Mouse (Mus musculus) CH12.LX (cell line): ENCODE data around the gene Olfr56. TPM values are rescaled to one million over a fixed set of nuclear protein-coding genes. Genes with fewer than 3 reads are reported as not detected.
"Not testable (repeated sequence)": the region's sequence is repeated elsewhere in the genome, so short reads cannot be mapped to it uniquely, and the experiment has no call there.

Experiments
- DNase-seq: peaks from one replicate; pipeline ENCODE4 v3.0.0-alpha.2; 2013; ENCODE audit errors: extremely low read depth
- H3K27ac ChIP-seq: 2 replicates; pipeline ENCODE4 v1.5.1; 2012; ENCODE audit warnings: low read depth, mild to moderate bottlenecking, control low read depth, moderate library complexity; ENCODE audit not compliant: insufficient read depth
- H3K27me3 ChIP-seq: replicated peaks from 2 replicates; pipeline ENCODE3; 2012; ENCODE audit warnings: inconsistent platforms
- H3K36me3 ChIP-seq, 2 experiments: replicated peaks in 1 of 2; 2 replicates each; pipeline versions ENCODE3 to v1.6.1; 2012; ENCODE audit warnings: inconsistent platforms in 1 of 2, low read length in 1 of 2, mild to moderate bottlenecking in 1 of 2, mixed read lengths in 1 of 2, moderate library complexity in 1 of 2; ENCODE audit not compliant: control insufficient read depth in 1 of 2, insufficient read depth in 1 of 2
- H3K4me1 ChIP-seq, 2 experiments: 2 replicates each; pipeline ENCODE4 v1.6.1; 2012; ENCODE audit warnings: inconsistent platforms in 1 of 2, moderate library complexity in 1 of 2; ENCODE audit not compliant: insufficient read depth in 2 of 2, control insufficient read depth in 1 of 2
- H3K4me2 ChIP-seq: 2 replicates; pipeline ENCODE4 v1.6.1; 2012; ENCODE audit warnings: low read depth, mild to moderate bottlenecking, control low read depth; ENCODE audit not compliant: poor library complexity, insufficient read depth, severe bottlenecking
- H3K4me3 ChIP-seq, 3 experiments: fragments of 150-350 bp in 1 of 3; sonication (generic) in 1 of 3; replicated peaks in 1 of 3; 2 replicates each; pipeline versions ENCODE3 to v1.5.1; 2011 to 2012; ENCODE audit warnings: low read depth in 2 of 3, low read length in 2 of 3, mild to moderate bottlenecking in 2 of 3, moderate library complexity in 2 of 3, control low read depth in 1 of 3, improper control_type of control experiment in 1 of 3, inconsistent platforms in 1 of 3, mixed read lengths in 1 of 3; ENCODE audit not compliant: poor library complexity in 1 of 3
- H3K79me2 ChIP-seq: replicated peaks from 2 replicates; pipeline ENCODE4 v1.6.1; 2012; ENCODE audit warnings: mild to moderate bottlenecking, moderate library complexity; ENCODE audit not compliant: control insufficient read depth, poor library complexity, insufficient read depth, severe bottlenecking; ENCODE audit errors: extremely low read depth
- H3K9ac ChIP-seq: 2 replicates; pipeline ENCODE4 v1.6.1; 2012; ENCODE audit warnings: low read depth, mild to moderate bottlenecking, control low read depth, moderate library complexity; ENCODE audit not compliant: insufficient read depth
- H3K9me3 ChIP-seq: replicated peaks from 2 replicates; pipeline ENCODE3; 2012; ENCODE audit warnings: low read length, inconsistent platforms, mixed read lengths
- ELF1 ChIP-seq: IDR thresholded peaks from 2 replicates; pipeline ENCODE4 v1.6.1; 2014; ENCODE audit warnings: low read depth, mild to moderate bottlenecking, inconsistent platforms, low read length, improper control_type of control experiment
- EP300 ChIP-seq: IDR thresholded peaks from 2 replicates; pipeline ENCODE4 v1.6.1; 2011; ENCODE audit warnings: low read length, improper control_type of control experiment
- ETS1 ChIP-seq: conservative IDR thresholded peaks from 2 replicates; pipeline ENCODE4 v1.6.1; 2012; ENCODE audit warnings: low read depth, mild to moderate bottlenecking, inconsistent platforms, low read length, improper control_type of control experiment, moderate library complexity
- HCFC1 ChIP-seq: IDR thresholded peaks from 2 replicates; pipeline ENCODE4 v1.6.1; 2012; ENCODE audit warnings: low read depth, mild to moderate bottlenecking, inconsistent platforms, low read length, improper control_type of control experiment
- MAZ ChIP-seq: IDR thresholded peaks from 2 replicates; pipeline ENCODE4 v1.6.1; 2012; ENCODE audit warnings: low read depth, mild to moderate bottlenecking, inconsistent platforms, low read length, improper control_type of control experiment, moderate library complexity
- MYC ChIP-seq: IDR thresholded peaks from 2 replicates; pipeline ENCODE4 v1.6.1; 2011; ENCODE audit warnings: low read depth, mild to moderate bottlenecking, improper control_type of control experiment, low read length
- NELFE ChIP-seq: IDR thresholded peaks from 2 replicates; pipeline ENCODE4 v1.6.1; 2011; ENCODE audit warnings: low read depth, low read length, improper control_type of control experiment
- NRF1 ChIP-seq: IDR thresholded peaks from 2 replicates; pipeline ENCODE4 v1.6.1; 2014; ENCODE audit warnings: low read depth, mild to moderate bottlenecking, inconsistent platforms, low read length, improper control_type of control experiment, moderate library complexity
- SMC3 ChIP-seq: IDR thresholded peaks from 2 replicates; pipeline ENCODE4 v1.6.1; 2011; ENCODE audit warnings: low read depth, low read length, improper control_type of control experiment
- TCF12 ChIP-seq: IDR thresholded peaks from 2 replicates; pipeline ENCODE4 v1.6.1; 2014; ENCODE audit warnings: low read depth, mild to moderate bottlenecking, inconsistent platforms, low read length, improper control_type of control experiment
- USF1 ChIP-seq: IDR thresholded peaks from 2 replicates; pipeline ENCODE4 v1.6.1; 2014; ENCODE audit warnings: low read depth, mild to moderate bottlenecking, inconsistent platforms, low read length, improper control_type of control experiment
- USF2 ChIP-seq: conservative IDR thresholded peaks from 2 replicates; pipeline ENCODE4 v1.6.1; 2011; ENCODE audit warnings: low read depth, low read length, improper control_type of control experiment
- ZKSCAN1 ChIP-seq: IDR thresholded peaks from 2 replicates; pipeline ENCODE4 v1.6.1; 2012; ENCODE audit warnings: low read depth, inconsistent platforms, low read length, improper control_type of control experiment, borderline replicate concordance
- ZNF384 ChIP-seq: IDR thresholded peaks from 2 replicates; pipeline ENCODE4 v1.6.1; 2012; ENCODE audit warnings: low read depth, low read length, improper control_type of control experiment, inconsistent platforms
- dilution Hi-C: fragments of 300-500 bp; cut with MboI; formaldehyde crosslinking; loops from 2 replicates; pipeline ENCODE4 v1.14.3; 2020; ENCODE audit warnings: low sequenced_read_pairs; ENCODE audit not compliant: extremely low pct_unique_long_range_greater_than_20kb, extremely low pct_ligation_motif_present
- in situ Hi-C: fragments of 300-500 bp; cut with MboI; formaldehyde crosslinking; loops from 3 replicates; pipeline ENCODE4 v1.14.3; 2019; ENCODE audit warnings: low sequenced_read_pairs, low pct_ligation_motif_present, low pct_unique_long_range_greater_than_20kb, mixed read lengths
- polyA plus RNA-seq: library from polyadenylated mRNA; unstranded; fragments of >175 nt; gene quantifications from 2 replicates; pipeline ENCODE4 v1.2.1, GENCODE M21; 2012; ENCODE audit warnings: low read depth; ENCODE audit not compliant: insufficient read length
- total RNA-seq, 2 experiments: library from RNA; depleted of rRNA; stranded (reverse); fragments of 300-350 nt in 1 of 2; fragments of >200 nt in 1 of 2; gene quantifications; 2 replicates each; pipeline ENCODE4 v1.2.3; 2012 to 2014

Gene Olfr56
- total and polyA plus RNA-seq, 3 experiments: not detected

GRCm38 (mm10) chr11:49175345-49175744 is 196.7 kb downstream of the Olfr56 start:
- in situ Hi-C loops: loop anchor here (25.0 kb wide), 1 partner anchor 237 kb away; the partner anchor contains the start of gene Olfr1389
- Histone ChIP-seq H3K79me2 (no peaks in the 10 kb centered on the region), H3K4me1 (0 out of 4 replicates have a peak, but pooled peaks cover 0 to 3% of the 10 kb centered on the region in 2 experiments), H3K9ac (no peak overlapping the region), H3K36me3 (no peaks in the 10 kb centered on the region), H3K27ac (no peak overlapping the region), H3K4me3 (no peak overlapping the region), H3K27me3 (no peaks in the 10 kb centered on the region), H3K9me3 (no peaks in the 10 kb centered on the region), H3K4me2 (peak overlapping the region; percentile 53; the same call in 1 of the 2 replicates)
- no peak for DNase-seq
- dilution Hi-C loops: no loop called here
- TF ChIP-seq ZNF384 (peak; percentile 58), EP300 (no peak)

- dilution Hi-C loops: not testable (repeated sequence)
These were observed 197.5 kb downstream of the Olfr56 start for GRCm38 (mm10) chr11:49176047-49176779.

GRCm38 (mm10) chr11:49183172-49183571 is 204.5 kb downstream of the Olfr56 start:
- in situ Hi-C loops (loop anchor here (25.0 kb wide), 1 partner anchor 229 kb away; the partner anchor contains the start of gene Olfr1389), dilution Hi-C loops (no loop called here)
- peaks cover 6 to 9% of the 10 kb centered on the region in 2 experiments; a peak in 2 of 4 replicates for H3K4me1 ChIP-seq
- no peaks in the 10 kb centered on the region for H3K9me3 ChIP-seq
- no peaks in the 10 kb centered on the region for H3K36me3 ChIP-seq
- H3K79me2 ChIP-seq: no peaks in the 10 kb centered on the region
- H3K27ac ChIP-seq: no peak overlapping the region
- H3K4me2 ChIP-seq: no peak overlapping the region
- no peak overlapping the region for H3K9ac ChIP-seq
- TF ChIP-seq USF1: no peak
- no peak for TF ChIP-seq SMC3
- TF ChIP-seq TCF12: no peak
- TF ChIP-seq ELF1: no peak
- TF ChIP-seq HCFC1: no peak
- TF ChIP-seq MAZ: no peak
- TF ChIP-seq USF2: no peak
- TF ChIP-seq NRF1: no peak
- TF ChIP-seq ZKSCAN1: no peak
- no peak for TF ChIP-seq NELFE
- no peak for TF ChIP-seq MYC
- no peak for TF ChIP-seq ETS1
- H3K27me3 ChIP-seq: no peaks in the 10 kb centered on the region
- H3K4me3 ChIP-seq: no peak overlapping the region
- no peak for DNase-seq

More at GRCm38 (mm10) chr11:49176047-49176779, 197.5 kb downstream of the Olfr56 start:
- H3K4me1 ChIP-seq, H3K4me3 ChIP-seq, H3K9ac ChIP-seq, H3K79me2 ChIP-seq, H3K27me3 ChIP-seq, H3K36me3 ChIP-seq, DNase-seq, H3K4me2 ChIP-seq, H3K9me3 ChIP-seq, H3K27ac ChIP-seq: not testable (repeated sequence)
- in situ Hi-C loops: loop anchor here (25.0 kb wide), 1 partner anchor 236 kb away; the partner anchor contains the start of gene Olfr1389
